Mouse (Mus musculus): ENCODE results near the gene Nubp1.

Gene Nubp1

DNA sequence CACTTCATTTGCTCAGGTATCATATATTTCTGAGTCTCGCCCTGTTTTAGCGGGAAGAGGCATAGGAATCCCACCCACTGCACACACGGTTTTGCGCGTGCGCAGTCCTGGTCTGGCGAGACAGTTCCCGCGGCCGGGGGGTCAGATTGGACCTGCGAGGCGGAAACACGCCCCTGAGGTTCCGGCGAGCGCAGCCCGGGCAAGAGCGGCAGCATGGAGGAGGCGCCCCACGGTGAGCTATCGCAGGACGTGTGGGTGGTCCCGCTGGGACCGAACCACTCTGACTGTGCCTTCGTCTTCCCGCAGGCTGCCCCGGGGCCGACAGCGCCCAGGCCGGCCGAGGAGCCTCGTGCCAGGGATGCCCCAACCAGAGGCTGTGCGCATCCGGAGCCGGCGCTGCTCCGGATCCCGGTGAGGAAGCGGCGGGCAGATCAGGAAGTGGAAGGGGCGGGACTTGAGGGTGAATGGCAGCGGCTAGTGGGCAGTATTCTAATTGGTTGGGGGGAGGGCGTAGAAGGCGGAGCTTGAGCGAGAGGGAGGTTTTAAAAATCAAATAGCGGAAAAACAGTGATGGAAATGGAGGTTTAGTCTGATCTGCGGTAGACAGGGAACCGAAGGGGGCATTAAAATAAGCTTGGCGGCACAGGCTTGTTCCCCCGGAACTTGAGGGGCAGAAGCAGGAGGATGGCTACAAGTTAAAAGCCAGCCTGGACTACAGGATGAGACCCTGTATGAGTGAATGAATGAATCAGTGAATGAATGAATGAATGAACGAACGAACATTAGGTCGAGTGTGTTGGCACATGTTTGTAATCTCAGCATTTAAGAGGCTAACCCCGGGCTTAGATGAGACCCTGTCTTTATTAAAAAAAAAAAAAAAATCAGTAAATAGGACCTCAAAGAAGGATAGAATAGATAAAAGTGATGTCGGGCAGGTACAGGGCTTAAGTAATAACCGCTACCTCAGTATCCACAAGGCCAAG, at the start of gene Nubp1:
Nubp1 (plus strand) TSS at position 185 of the 983 bp plus-strand sequence.
- peak; percentile 81 to 92 for DNase-seq (ENCODE audit: low spot score in 2 of 2)

GRCm38 (mm10) chr16:10363061-10363460, 48.7 kb upstream of the Nubp1 start:
- no peak for DNase-seq (ENCODE audit: low spot score in 2 of 2)

DNA sequence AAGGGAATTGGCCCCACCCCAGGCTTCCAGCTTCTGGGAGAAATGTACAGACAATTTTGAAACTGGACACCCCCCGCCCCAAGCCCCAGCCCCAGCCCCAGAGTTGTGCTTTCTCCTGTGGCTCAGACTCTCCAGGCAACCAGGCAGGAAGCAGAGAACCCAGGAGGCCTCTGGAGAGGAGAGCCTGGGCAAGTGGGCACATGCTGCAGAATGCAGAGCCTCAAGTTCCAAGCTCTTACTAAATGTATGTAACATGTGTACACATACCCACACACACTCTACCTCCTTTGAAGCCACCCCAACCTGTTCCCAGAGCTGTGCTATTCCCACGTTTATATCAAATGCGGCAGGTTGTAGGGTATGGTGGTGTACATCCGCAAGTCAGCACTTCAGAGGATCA, 46.0 kb upstream of the Nubp1 start:
- no peak for DNase-seq (ENCODE audit: low spot score in 2 of 2)

- peak in 1 of 2 experiments; percentile 20 for DNase-seq (ENCODE audit: low spot score in 2 of 2)
Observed at GRCm38 (mm10) chr16:10366240-10367217, 45.2 kb upstream of the Nubp1 start.

GRCm38 (mm10) chr16:10369468-10369934, 42.2 kb upstream of the Nubp1 start:
- no peak for DNase-seq (ENCODE audit: low spot score in 2 of 2)

DNA sequence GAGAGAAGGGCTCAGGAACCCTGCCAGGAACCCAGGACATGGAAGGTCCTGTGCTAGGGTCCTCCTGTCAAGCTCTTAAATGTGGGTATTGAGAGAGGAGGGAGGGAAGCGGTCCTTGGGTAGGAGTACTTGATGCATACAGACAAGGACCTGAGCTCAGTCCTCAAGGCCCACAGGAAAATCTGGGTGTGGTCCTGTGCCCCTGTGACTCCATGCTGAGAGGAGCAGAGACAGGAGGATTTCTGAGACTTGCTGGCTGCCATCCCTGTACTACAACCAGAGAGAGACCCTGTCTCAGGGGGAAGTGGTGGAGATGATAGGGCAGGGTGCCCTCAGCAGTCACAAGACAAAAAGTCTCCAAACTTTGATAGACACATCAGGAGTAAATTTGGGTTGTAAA, 41.8 kb upstream of the Nubp1 start:
- no peak for DNase-seq (ENCODE audit: low spot score in 2 of 2)

DNA sequence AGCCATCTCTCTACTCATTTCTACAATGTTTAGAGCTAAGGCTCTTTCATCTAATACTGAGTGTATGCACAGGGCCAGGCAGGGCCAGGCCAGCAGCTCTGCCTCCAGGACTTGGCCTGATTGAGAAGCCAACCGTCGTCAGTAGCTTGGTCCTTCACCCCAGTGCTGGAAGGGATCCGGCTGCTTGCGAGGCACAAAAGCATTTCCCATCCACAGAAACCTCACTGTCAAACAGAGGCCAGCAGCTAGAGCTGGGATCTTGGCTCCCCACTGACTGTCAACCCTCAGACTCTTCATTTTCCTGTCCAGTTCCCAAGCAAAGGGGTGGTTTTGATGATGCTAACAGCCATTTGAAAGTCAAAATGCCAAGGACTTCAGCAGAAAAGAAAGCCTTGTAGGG, 39.4 kb upstream of the Nubp1 start:
- DNase-seq (ENCODE audit: low spot score in 2 of 2), result no peak

- no peak for DNase-seq (ENCODE audit: low spot score in 2 of 2)
Observed at GRCm38 (mm10) chr16:10374254-10375011, 37.3 kb upstream of the Nubp1 start.

- no peak for DNase-seq (ENCODE audit: low spot score in 2 of 2)
Observed at GRCm38 (mm10) chr16:10377286-10377685, 34.5 kb upstream of the Nubp1 start.

GRCm38 (mm10) chr16:10379531-10379930, 32.2 kb upstream of the Nubp1 start:
- peak in 1 of 2 experiments; percentile 46 for DNase-seq (ENCODE audit: low spot score in 2 of 2)

DNA sequence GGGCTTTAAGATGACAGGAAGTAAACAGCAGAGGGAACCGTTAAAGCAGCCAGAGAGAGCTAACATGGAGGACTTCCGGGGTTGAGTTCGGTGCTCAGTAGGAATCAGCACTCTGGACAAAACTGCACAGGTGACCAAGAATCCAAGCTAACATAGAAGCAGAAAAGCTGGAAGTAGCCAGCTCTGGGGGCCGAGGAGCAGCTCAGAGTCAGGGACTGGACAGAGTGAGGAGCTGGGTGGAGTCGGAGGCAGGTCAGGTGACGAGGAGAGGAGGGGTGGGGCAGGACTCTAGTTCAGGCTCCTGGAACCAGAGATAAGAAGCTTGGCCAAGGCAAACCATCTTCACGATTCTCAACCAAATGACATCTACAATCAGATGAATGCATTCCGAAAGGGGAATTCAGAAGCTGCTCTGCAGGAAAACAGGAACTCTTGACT, 27.7 kb upstream of the Nubp1 start:
- no peak for DNase-seq (ENCODE audit: low spot score in 2 of 2)

GRCm38 (mm10) chr16:10384544-10384943, 27.2 kb upstream of the Nubp1 start:
- no peak for DNase-seq (ENCODE audit: low spot score in 2 of 2)

GRCm38 (mm10) chr16:10385261-10385660, 26.5 kb upstream of the Nubp1 start:
- DNase-seq (ENCODE audit: low spot score in 2 of 2), result no peak

DNA sequence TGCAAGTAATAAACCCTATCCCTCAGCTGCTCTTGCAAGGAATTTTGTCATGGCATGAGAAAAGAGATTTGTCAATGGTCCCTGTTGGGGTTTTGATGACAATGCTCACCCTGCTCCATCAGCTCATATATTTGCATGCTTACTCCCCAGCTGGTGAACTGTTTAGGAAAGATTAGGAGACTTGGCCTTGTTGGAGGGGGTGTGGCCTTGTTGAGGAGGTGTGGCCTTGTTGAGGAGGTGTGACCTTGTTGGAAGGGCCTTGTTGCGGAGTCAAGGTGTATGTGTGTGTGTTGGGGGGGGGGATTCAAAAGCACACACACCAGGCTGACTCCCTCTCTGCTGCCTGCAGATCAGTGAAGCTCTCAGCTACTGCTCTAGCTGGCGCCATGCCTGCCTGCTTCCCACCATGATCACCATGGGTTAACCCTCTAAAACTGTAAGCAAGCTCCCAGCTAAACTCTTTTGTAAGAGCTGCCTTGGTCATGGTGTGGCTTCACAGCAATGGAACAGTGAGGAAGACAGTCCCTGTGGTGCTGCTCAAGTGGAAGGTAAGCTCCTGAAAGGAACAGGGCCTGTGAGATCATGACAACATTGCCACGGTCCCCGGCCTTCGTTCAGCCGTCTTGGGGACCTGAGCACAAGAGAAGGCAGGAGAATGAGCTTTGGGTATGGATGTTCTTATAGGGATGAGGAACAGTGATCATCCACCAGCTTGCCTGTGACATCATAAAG, 22.9 kb upstream of the Nubp1 start:
- no peak for DNase-seq (ENCODE audit: low spot score in 2 of 2)

GRCm38 (mm10) chr16:10392587-10392986, 19.2 kb upstream of the Nubp1 start:
- no peak for DNase-seq (ENCODE audit: low spot score in 2 of 2)

DNA sequence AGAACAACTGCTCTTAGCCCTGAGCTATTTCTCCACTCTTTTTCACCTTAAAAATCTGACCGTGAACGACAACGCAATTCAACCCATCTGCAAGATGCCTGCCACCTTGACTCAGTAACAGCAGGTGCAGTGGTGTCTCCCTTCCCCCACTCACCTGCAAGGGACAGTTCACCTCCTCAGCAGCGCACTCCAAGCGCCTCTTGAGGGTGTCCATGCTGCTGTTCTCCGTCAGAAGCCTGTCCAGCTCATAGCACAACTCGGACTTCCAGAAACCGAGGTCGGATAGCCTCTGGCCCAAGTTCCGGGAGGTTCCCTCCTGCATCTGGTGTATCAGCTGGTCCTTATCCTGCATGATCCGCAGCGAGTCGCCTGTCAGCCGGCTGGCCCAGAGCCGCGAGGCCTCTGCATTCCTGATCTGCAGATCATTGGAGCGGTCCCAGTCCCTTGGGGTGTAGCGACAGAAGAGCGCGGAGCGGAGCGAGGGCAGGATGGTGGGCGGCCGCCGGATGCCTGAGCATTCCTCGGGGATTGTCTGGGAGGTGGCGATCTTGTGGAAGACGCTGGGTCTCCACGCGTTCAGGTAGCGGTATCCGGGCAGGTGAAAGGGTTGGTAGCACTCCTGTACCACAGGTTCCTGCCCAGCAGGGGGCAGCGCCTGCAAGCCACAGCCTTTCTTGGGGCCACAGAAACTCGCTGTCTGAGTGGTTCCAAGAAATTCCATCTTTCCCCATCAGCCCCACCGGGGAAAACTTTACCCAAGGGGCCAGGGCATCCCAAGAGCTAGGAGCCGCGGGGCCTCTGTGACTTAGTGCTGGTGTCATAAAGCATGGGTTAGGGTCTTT, 16.8 kb upstream of the Nubp1 start, which contains the start of gene Tekt5:
Tekt5 (minus strand) TSS at position 792 of the 842 bp plus-strand sequence.
- DNase-seq (ENCODE audit: low spot score in 2 of 2), result no peak

GRCm38 (mm10) chr16:10398755-10399154, 13.0 kb upstream of the Nubp1 start:
- no peak for DNase-seq (ENCODE audit: low spot score in 2 of 2)

GRCm38 (mm10) chr16:10399160-10399559, 12.6 kb upstream of the Nubp1 start:
- peak in 1 of 2 experiments; percentile 90 for DNase-seq (ENCODE audit: low spot score in 2 of 2)

- peak in 1 of 2 experiments; percentile 55 for DNase-seq (ENCODE audit: low spot score in 2 of 2)
Observed at GRCm38 (mm10) chr16:10415976-10416375, 4.2 kb downstream of the Nubp1 start.
